Mouse (Mus musculus): Measurements from ENCODE around the gene Foxn3. TPM values are rescaled to one million over a fixed set of nuclear protein-coding genes. Genes with fewer than 3 reads are reported as not detected.

Foxn3 gene
- 15.7 TPM for polyA plus RNA-seq (2021)

GRCm38 (mm10) chr12:99563219-99564059 lies at the start of gene Foxn3:
TSS of gene Foxn3 (minus strand) at chr12:99563582.
- ChIA-PET POLR2A (interaction anchor here (1.6 kb wide), 1 partner anchor 170 kb away, joined by 5 read pairs; no protein-coding TSS in a partner anchor), CTCF (interaction anchor here (2.0 kb wide), 1 partner anchor 10 kb away, joined by 7 read pairs; no protein-coding TSS in a partner anchor)
- DNase-seq (ENCODE audit: low read depth, low spot score), result no peak
- in situ Hi-C loops (cut with MboI; ENCODE audit: low pct_unique_long_range_greater_than_20kb), result loop anchor here (5.0 to 10.0 kb wide), 2 partner anchors 156 to 469 kb away; no protein-coding TSS in a partner anchor
- peak; percentile 67 for ATAC-seq
- TF ChIP-seq CTCF (IDR thresholded peaks at IDR 0.05), result no peak
- no peaks in the 10 kb centered on the region for H3K27me3 ChIP-seq

GRCm38 (mm10) chr12:99612181-99612871 lies 48.9 kb upstream of the Foxn3 start:
- no peak for TF ChIP-seq CTCF (IDR thresholded peaks at IDR 0.05)
- no peak for ATAC-seq
- ChIA-PET CTCF (no interaction called here), POLR2A (no interaction called here)
- in situ Hi-C loops (cut with MboI; ENCODE audit: low pct_unique_long_range_greater_than_20kb), result no loop called here
- H3K27me3 ChIP-seq, result peaks cover 20% of the 10 kb centered on the region
- DNase-seq (ENCODE audit: low read depth, low spot score), result no peak

GRCm38 (mm10) chr12:99610868-99611267 lies 47.5 kb upstream of the Foxn3 start:
- no peak for TF ChIP-seq CTCF (IDR thresholded peaks at IDR 0.05)
- CTCF ChIA-PET, result interaction anchor here (1.2 kb wide), 1 partner anchor 12 kb away, joined by 3 read pairs; no protein-coding TSS in a partner anchor
- H3K27me3 ChIP-seq, result peaks cover 22% of the 10 kb centered on the region
- in situ Hi-C loops (cut with MboI; ENCODE audit: low pct_unique_long_range_greater_than_20kb), result no loop called here
- ATAC-seq, result no peak
- no peak for DNase-seq (ENCODE audit: low read depth, low spot score)
- POLR2A ChIA-PET, result no interaction called here

GRCm38 (mm10) chr12:99610069-99610815 lies 46.9 kb upstream of the Foxn3 start:
- ChIA-PET POLR2A (interaction anchor here (0.7 to 1.0 kb wide), 2 partner anchors 10 to 30 kb away, joined by 3 read pairs; no protein-coding TSS in a partner anchor), CTCF (interaction anchor here (1.2 kb wide), 1 partner anchor 12 kb away, joined by 3 read pairs; no protein-coding TSS in a partner anchor)
- no peak for TF ChIP-seq CTCF (IDR thresholded peaks at IDR 0.05)
- peaks cover 18% of the 10 kb centered on the region for H3K27me3 ChIP-seq
- in situ Hi-C loops (cut with MboI; ENCODE audit: low pct_unique_long_range_greater_than_20kb), result no loop called here
- no peak for ATAC-seq
- DNase-seq (ENCODE audit: low read depth, low spot score), result no peak

GRCm38 (mm10) chr12:99609643-99610042 lies 46.3 kb upstream of the Foxn3 start:
- no peak for DNase-seq (ENCODE audit: low read depth, low spot score)
- no peak for ATAC-seq
- in situ Hi-C loops (cut with MboI; ENCODE audit: low pct_unique_long_range_greater_than_20kb), result no loop called here
- TF ChIP-seq CTCF (IDR thresholded peaks at IDR 0.05), result no peak
- ChIA-PET CTCF (no interaction called here), POLR2A (interaction anchor here (0.7 to 1.0 kb wide), 2 partner anchors 10 to 31 kb away, joined by 3 read pairs; no protein-coding TSS in a partner anchor)
- peaks cover 13% of the 10 kb centered on the region for H3K27me3 ChIP-seq

- POLR2A ChIA-PET, result no interaction called here
- CTCF ChIA-PET, result no interaction called here
- in situ Hi-C loops (cut with MboI; ENCODE audit: low pct_unique_long_range_greater_than_20kb), result no loop called here
- ATAC-seq (no peak), DNase-seq (ENCODE audit: low read depth, low spot score) (no peak)
- H3K27me3 ChIP-seq, result peaks cover 20% of the 10 kb centered on the region
- no peak for TF ChIP-seq CTCF (IDR thresholded peaks at IDR 0.05)
Observed at GRCm38 (mm10) chr12:99608279-99608955, 45.0 kb upstream of the Foxn3 start.

- DNase-seq (ENCODE audit: low read depth, low spot score) (no peak), ATAC-seq (no peak)
- no peak for TF ChIP-seq CTCF (IDR thresholded peaks at IDR 0.05)
- in situ Hi-C loops (cut with MboI; ENCODE audit: low pct_unique_long_range_greater_than_20kb), result no loop called here
- CTCF ChIA-PET, result no interaction called here
- peaks cover 28% of the 10 kb centered on the region for H3K27me3 ChIP-seq
- POLR2A ChIA-PET, result no interaction called here
Observed at GRCm38 (mm10) chr12:99603381-99603780, 40.0 kb upstream of the Foxn3 start.

GRCm38 (mm10) chr12:99601841-99602240 lies 38.5 kb upstream of the Foxn3 start:
- H3K27me3 ChIP-seq, result peaks cover 26% of the 10 kb centered on the region
- DNase-seq (ENCODE audit: low read depth, low spot score) (no peak), ATAC-seq (no peak)
- TF ChIP-seq CTCF (IDR thresholded peaks at IDR 0.05), result no peak
- in situ Hi-C loops (cut with MboI; ENCODE audit: low pct_unique_long_range_greater_than_20kb), result no loop called here
- CTCF ChIA-PET, result no interaction called here
- POLR2A ChIA-PET, result no interaction called here

DNA sequence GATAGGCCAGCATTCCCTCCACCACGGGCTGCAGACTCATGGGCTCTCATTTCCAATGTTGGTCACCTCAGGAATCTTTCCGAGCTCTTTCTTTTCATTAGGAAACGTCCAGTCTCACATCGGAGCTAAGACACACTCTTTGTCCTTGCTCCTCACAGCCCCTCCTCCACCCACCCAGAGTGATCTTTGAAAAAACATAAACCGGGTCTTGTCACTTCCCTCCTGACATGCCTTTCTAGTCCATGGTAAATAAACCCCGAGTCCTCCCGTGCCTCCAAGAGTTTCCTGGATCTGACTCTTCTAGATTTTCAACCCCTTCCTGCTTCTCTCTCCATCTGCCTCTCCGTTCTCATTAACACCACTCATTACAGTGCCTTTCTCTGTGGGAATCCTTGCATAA lies 38.0 kb upstream of the Foxn3 start:
- DNase-seq (ENCODE audit: low read depth, low spot score) (no peak), ATAC-seq (no peak)
- ChIA-PET CTCF (no interaction called here), POLR2A (no interaction called here)
- no peak for TF ChIP-seq CTCF (IDR thresholded peaks at IDR 0.05)
- in situ Hi-C loops (cut with MboI; ENCODE audit: low pct_unique_long_range_greater_than_20kb), result no loop called here
- H3K27me3 ChIP-seq, result peaks cover 26% of the 10 kb centered on the region

DNA sequence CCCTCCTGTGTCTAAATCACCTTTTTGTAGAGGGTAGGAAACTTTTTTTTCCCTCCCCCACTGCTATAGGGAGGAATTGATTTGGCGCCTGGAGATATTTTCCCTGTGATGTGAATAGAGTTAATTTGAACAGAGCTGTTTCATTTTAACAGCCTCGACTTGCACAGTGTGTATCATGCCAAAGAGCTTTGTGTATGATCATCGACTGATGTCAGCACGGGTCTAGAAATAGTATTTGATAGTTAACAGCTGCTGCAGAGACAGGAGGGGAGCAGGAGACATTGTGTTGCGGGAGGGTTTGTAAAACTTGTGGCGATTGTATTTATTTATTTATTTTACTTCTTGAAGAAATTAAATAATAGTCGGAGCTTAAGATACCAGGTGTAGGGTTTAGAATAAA lies 36.2 kb upstream of the Foxn3 start:
- no peak for TF ChIP-seq CTCF (IDR thresholded peaks at IDR 0.05)
- peaks cover 26% of the 10 kb centered on the region for H3K27me3 ChIP-seq
- no peak for DNase-seq (ENCODE audit: low read depth, low spot score)
- no peak for ATAC-seq
- ChIA-PET CTCF (no interaction called here), POLR2A (interaction anchor here (1.1 kb wide), 1 partner anchor 10 kb away, joined by 3 read pairs; no protein-coding TSS in a partner anchor)
- in situ Hi-C loops (cut with MboI; ENCODE audit: low pct_unique_long_range_greater_than_20kb), result no loop called here
